ENCODE assay signal across 13 mouse cellular contexts in genomic region chr2:84883530-84883929, GRCm38 (mm10). TPM values are rescaled to one million over a fixed set of nuclear protein-coding genes. Genes with fewer than 3 reads are reported as not detected.
DNase-seq lines count a peak whose midpoint lies in the region; ATAC-seq and TF ChIP-seq lines count a peak whose summit lies in the region.
"Had no signal": no experiment of that assay in that cellular context is flagged by ENCODE, and none has a peak within 500 bp of the region (broad histone marks: within the 10 kb centered on the region; RNA-seq: fewer than 3 reads in every experiment).

No protein-coding gene starts in this region.

- H3K36me3 ChIP-seq in liver, embryonic 12.5 days: no peaks in the 10 kb centered on the region
- no peaks in the 10 kb centered on the region for H3K36me3 ChIP-seq in liver, postnatal 0 days (replicated peaks; ENCODE audit: insufficient read depth, low read length)
- H3K36me3 ChIP-seq in intestine, embryonic 14.5 days (ENCODE audit: control insufficient read depth, insufficient read depth, low read length): no peaks in the 10 kb centered on the region
- no peaks in the 10 kb centered on the region for H3K36me3 ChIP-seq in neural tube, embryonic 11.5 days (ENCODE audit: control insufficient read depth, insufficient read depth, low read length)
- H3K36me3 ChIP-seq: limb, embryonic 15.5 days had no signal

- H3K9ac ChIP-seq in liver, embryonic 12.5 days: no peak overlapping the region
- no peak overlapping the region for H3K9ac ChIP-seq in liver, postnatal 0 days (replicated peaks)
- no peak overlapping the region for H3K9ac ChIP-seq in intestine, embryonic 14.5 days (ENCODE audit: low read length)
- H3K9ac ChIP-seq in neural tube, embryonic 11.5 days (ENCODE audit: low read length): no peak overlapping the region
- H3K9ac ChIP-seq: limb, embryonic 15.5 days had no signal

- H3K4me2 ChIP-seq in liver, embryonic 12.5 days: peak overlapping the region; percentile 22
- no peak overlapping the region for H3K4me2 ChIP-seq in liver, postnatal 0 days (ENCODE audit: low read depth, low read length)
- H3K4me2 ChIP-seq in intestine, embryonic 14.5 days (ENCODE audit: low read length): peak overlapping the region; percentile 36; the same call in 1 of the 2 replicates
- H3K4me2 ChIP-seq in neural tube, embryonic 11.5 days (ENCODE audit: low read depth): peak overlapping the region; percentile 17; the same call in 1 of the 2 replicates
- H3K4me2 ChIP-seq: limb, embryonic 15.5 days had no signal

- WGBS in liver, embryonic 12.5 days (ENCODE audit: insufficient replicate concordance): 6% methylated on average over 10 of the region's 11 CpGs
- 19% methylated on average over 11 of the region's 11 CpGs for WGBS in liver, postnatal 0 days (ENCODE audit: insufficient replicate concordance)
- 10% methylated on average over 11 of the region's 11 CpGs for WGBS in intestine, embryonic 14.5 days
- 4% methylated on average over 11 of the region's 11 CpGs for WGBS in neural tube, embryonic 11.5 days

- no peak for TF ChIP-seq CTCF in liver, postnatal 0 days (IDR thresholded peaks at IDR 0.05; ENCODE audit: low read depth)

- peak; percentile 47 for DNase-seq in embryo, embryonic 11 days
- DNase-seq in embryo, embryonic 10 days (ENCODE audit: low spot score): no peak
- no peak for DNase-seq in liver, postnatal 0 days
- DNase-seq in intestine, embryonic 14.5 days (ENCODE audit: low spot score): no peak
- DNase-seq in neural tube, embryonic 11.5 days (ENCODE audit: low spot score): no peak
- DNase-seq in cerebellum, adult 8-10 months: no peak
- DNase-seq: cerebellum, adult 9-11 months; thymus, postnatal 36 days had no signal

- H3K27me3 ChIP-seq in liver, embryonic 12.5 days (replicated peaks): peaks cover 98% of the 10 kb centered on the region
- peaks cover 85% of the 10 kb centered on the region for H3K27me3 ChIP-seq in liver, postnatal 0 days (ENCODE audit: insufficient read depth, low read length)
- H3K27me3 ChIP-seq in intestine, embryonic 14.5 days (replicated peaks; ENCODE audit: control insufficient read depth, insufficient read depth, low read length): peaks cover 67% of the 10 kb centered on the region
- H3K27me3 ChIP-seq in neural tube, embryonic 11.5 days (ENCODE audit: control insufficient read depth, insufficient read depth, low read length): peaks cover 68% of the 10 kb centered on the region

- H3K4me3 ChIP-seq in liver, embryonic 12.5 days: no peak overlapping the region; the same call in 1 of the 2 replicates
- no peak overlapping the region for H3K4me3 ChIP-seq in liver, postnatal 0 days (ENCODE audit: low read depth, low read length)
- H3K4me3 ChIP-seq in intestine, embryonic 14.5 days (ENCODE audit: low read depth, low read length): no peak overlapping the region
- H3K4me3 ChIP-seq in neural tube, embryonic 11.5 days (ENCODE audit: low read depth, low read length): 0 out of 2 replicates have a peak overlapping the region, but pooled peaks have one; percentile 0
- H3K4me3 ChIP-seq: limb, embryonic 15.5 days had no signal

- TF ChIP-seq EP300 in liver, postnatal 0 days (IDR thresholded peaks at IDR 0.05; ENCODE audit: low read depth): no peak

- no peak overlapping the region for H3K27ac ChIP-seq in liver, embryonic 12.5 days
- H3K27ac ChIP-seq in liver, postnatal 0 days (ENCODE audit: low read depth): no peak overlapping the region
- H3K27ac ChIP-seq in intestine, embryonic 14.5 days (ENCODE audit: low read depth): no peak overlapping the region
- no peak overlapping the region for H3K27ac ChIP-seq in neural tube, embryonic 11.5 days (ENCODE audit: low read depth, low read length)
- H3K27ac ChIP-seq: limb, embryonic 15.5 days had no signal

- peaks cover 41% of the 10 kb centered on the region for H3K4me1 ChIP-seq in liver, embryonic 12.5 days
- peaks cover 27% of the 10 kb centered on the region for H3K4me1 ChIP-seq in liver, postnatal 0 days (ENCODE audit: insufficient read depth)
- H3K4me1 ChIP-seq in intestine, embryonic 14.5 days (replicated peaks; ENCODE audit: control insufficient read depth, insufficient read depth, low read length): peaks cover 31% of the 10 kb centered on the region
- H3K4me1 ChIP-seq in neural tube, embryonic 11.5 days (ENCODE audit: control insufficient read depth, insufficient read depth, low read length): peaks cover 19% of the 10 kb centered on the region

- H3K9me3 ChIP-seq in liver, embryonic 12.5 days (replicated peaks): no peaks in the 10 kb centered on the region
- no peaks in the 10 kb centered on the region for H3K9me3 ChIP-seq in liver, postnatal 0 days (ENCODE audit: low read length)
- no peaks in the 10 kb centered on the region for H3K9me3 ChIP-seq in intestine, embryonic 14.5 days (ENCODE audit: control insufficient read depth, low read length)
- no peaks in the 10 kb centered on the region for H3K9me3 ChIP-seq in neural tube, embryonic 11.5 days (ENCODE audit: control insufficient read depth, low read length)
- H3K9me3 ChIP-seq: limb, embryonic 15.5 days had no signal

- no peak for ATAC-seq in liver, embryonic 12.5 days
- no peak for ATAC-seq in liver, postnatal 0 days
- no peak for ATAC-seq in intestine, embryonic 14.5 days (replicated peaks; ENCODE audit: low FRiP score, low TSS enrichment, low read depth)
- ATAC-seq in neural tube, embryonic 11.5 days (ENCODE audit: insufficient read depth, low FRiP score, low TSS enrichment): no peak
- no peak for ATAC-seq in monocyte, adult 5-6 weeks (replicated peaks; ENCODE audit: insufficient number of reproducible peaks, low FRiP score, low TSS enrichment, poor library complexity, severe bottlenecking)
- ATAC-seq: Patski had no signal

RNA-seq across cellular contexts. Expression of gene Rtn4rl2, which starts 3.0 kb away (rescaled TPM):
- polyA plus RNA-seq in liver, embryonic 12.5 days (2016; fragmentation: Nextera tagmentation; extraction: Ambion mirVana): 0.29 and 0.31 TPM in 2 replicates
- polyA plus RNA-seq in liver, postnatal 0 days (2015; fragmentation: Nextera tagmentation; extraction: Ambion mirVana): 0.14 and 0.31 TPM in 2 replicates
- 0.99 and 1.9 TPM in 2 replicates for polyA plus RNA-seq in intestine, embryonic 14.5 days (2014; fragmentation: Nextera tagmentation; extraction: Ambion mirVana)
- polyA plus RNA-seq in neural tube, embryonic 11.5 days (2014; fragmentation: Nextera tagmentation; extraction: Ambion mirVana): 7.2 TPM in 2 replicates
- not detected in 3 replicates for total RNA-seq in monocyte, adult 5-6 weeks (2017)
- total RNA-seq: granulocyte monocyte progenitor cell, adult 5-6 weeks had no signal

RNA-seq across cellular contexts. Expression of gene Slc43a1, which starts 44.9 kb away (rescaled TPM):
- polyA plus RNA-seq in liver, embryonic 12.5 days (2016; fragmentation: Nextera tagmentation; extraction: Ambion mirVana): 153 and 162 TPM in 2 replicates
- 67.8 and 74.2 TPM in 2 replicates for polyA plus RNA-seq in liver, postnatal 0 days (2015; fragmentation: Nextera tagmentation; extraction: Ambion mirVana)
- polyA plus RNA-seq in intestine, embryonic 14.5 days (2014; fragmentation: Nextera tagmentation; extraction: Ambion mirVana): 18.3 and 18.7 TPM in 2 replicates
- polyA plus RNA-seq in neural tube, embryonic 11.5 days (2014; fragmentation: Nextera tagmentation; extraction: Ambion mirVana): 17.8 and 19.1 TPM in 2 replicates
- 0.29 to 0.32 TPM in 2 of 3 replicates, not detected in the other for total RNA-seq in monocyte, adult 5-6 weeks (2017)

RNA-seq across cellular contexts. Expression of gene Slc43a3, which starts 52.8 kb away (rescaled TPM):
- polyA plus RNA-seq in liver, embryonic 12.5 days (2016; fragmentation: Nextera tagmentation; extraction: Ambion mirVana): 127 and 128 TPM in 2 replicates
- 45.5 and 48.5 TPM in 2 replicates for polyA plus RNA-seq in liver, postnatal 0 days (2015; fragmentation: Nextera tagmentation; extraction: Ambion mirVana)
- polyA plus RNA-seq in intestine, embryonic 14.5 days (2014; fragmentation: Nextera tagmentation; extraction: Ambion mirVana): 46.7 and 54.7 TPM in 2 replicates
- 23.1 and 25.4 TPM in 2 replicates for polyA plus RNA-seq in neural tube, embryonic 11.5 days (2014; fragmentation: Nextera tagmentation; extraction: Ambion mirVana)
- 4.1 to 5.3 TPM (median 4.8 TPM) in 3 replicates for total RNA-seq in monocyte, adult 5-6 weeks (2017)
- polyA plus RNA-seq: Patski had no signal

RNA-seq across cellular contexts. Expression of gene Timm10, which starts 56.7 kb away (rescaled TPM):
- 50.9 and 54.3 TPM in 2 replicates for polyA plus RNA-seq in liver, embryonic 12.5 days (2016; fragmentation: Nextera tagmentation; extraction: Ambion mirVana)
- 59.8 and 63.9 TPM in 2 replicates for polyA plus RNA-seq in liver, postnatal 0 days (2015; fragmentation: Nextera tagmentation; extraction: Ambion mirVana)
- 73.7 and 75.5 TPM in 2 replicates for polyA plus RNA-seq in intestine, embryonic 14.5 days (2014; fragmentation: Nextera tagmentation; extraction: Ambion mirVana)
- 53.3 and 56.6 TPM in 2 replicates for polyA plus RNA-seq in neural tube, embryonic 11.5 days (2014; fragmentation: Nextera tagmentation; extraction: Ambion mirVana)
- total RNA-seq in monocyte, adult 5-6 weeks (2017): 11.3 to 21.0 TPM (median 16.2 TPM) in 3 replicates
